Mouse (Mus musculus) subcutaneous adipose tissue, adult 2 months (tissue): ENCODE measurements around the gene Taok1. TPM values are rescaled to one million over a fixed set of nuclear protein-coding genes. Genes with fewer than 3 reads are reported as not detected.

Source experiments
- polyA plus RNA-seq: library from polyadenylated mRNA; depleted of rRNA; stranded (reverse); fragments of >200 nt; gene quantifications from 2 replicates; pipeline ENCODE4 v1.2.3, GENCODE M21; 2012; ENCODE audit warnings: low replicate concordance; rRNA removed

Taok1 gene
- polyA plus RNA-seq, result 9.0 and 9.4 TPM in 2 replicates

GRCm38 (mm10) chr11:77607538-77608455 lies at the start of gene Taok1:
Gene Taok1 (minus strand): TSS chr11:77607815.

DNA sequence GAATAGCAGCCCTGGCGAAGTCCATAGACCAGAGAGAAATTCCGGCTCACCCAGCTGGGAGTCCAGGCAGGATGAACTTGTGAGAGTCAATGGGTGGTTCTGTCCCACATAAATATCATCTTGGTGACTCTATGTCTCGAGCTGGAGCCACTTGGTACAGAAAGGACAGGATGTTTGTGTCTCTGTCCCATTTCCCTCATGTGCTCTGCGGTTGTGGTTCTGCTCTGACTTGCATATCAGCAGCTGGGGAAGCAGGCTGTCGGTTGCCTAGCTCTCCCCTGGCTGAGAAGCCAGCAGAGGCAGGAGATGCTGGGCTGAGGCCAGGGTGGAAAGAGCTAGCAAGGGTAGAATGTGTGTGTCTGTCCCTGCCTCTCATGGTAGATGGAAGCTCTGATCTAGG lies 88.6 kb downstream of the Taok1 start, which contains the start of gene Gm10392:
Gene Gm10392, minus strand, starts transcription at position 156 of the 400 bp plus-strand sequence.

GRCm38 (mm10) chr11:77515637-77516552 lies 91.7 kb downstream of the Taok1 start, which contains the start of gene Trp53i13:
Gene Trp53i13 (minus strand): TSS chr11:77515980.

DNA sequence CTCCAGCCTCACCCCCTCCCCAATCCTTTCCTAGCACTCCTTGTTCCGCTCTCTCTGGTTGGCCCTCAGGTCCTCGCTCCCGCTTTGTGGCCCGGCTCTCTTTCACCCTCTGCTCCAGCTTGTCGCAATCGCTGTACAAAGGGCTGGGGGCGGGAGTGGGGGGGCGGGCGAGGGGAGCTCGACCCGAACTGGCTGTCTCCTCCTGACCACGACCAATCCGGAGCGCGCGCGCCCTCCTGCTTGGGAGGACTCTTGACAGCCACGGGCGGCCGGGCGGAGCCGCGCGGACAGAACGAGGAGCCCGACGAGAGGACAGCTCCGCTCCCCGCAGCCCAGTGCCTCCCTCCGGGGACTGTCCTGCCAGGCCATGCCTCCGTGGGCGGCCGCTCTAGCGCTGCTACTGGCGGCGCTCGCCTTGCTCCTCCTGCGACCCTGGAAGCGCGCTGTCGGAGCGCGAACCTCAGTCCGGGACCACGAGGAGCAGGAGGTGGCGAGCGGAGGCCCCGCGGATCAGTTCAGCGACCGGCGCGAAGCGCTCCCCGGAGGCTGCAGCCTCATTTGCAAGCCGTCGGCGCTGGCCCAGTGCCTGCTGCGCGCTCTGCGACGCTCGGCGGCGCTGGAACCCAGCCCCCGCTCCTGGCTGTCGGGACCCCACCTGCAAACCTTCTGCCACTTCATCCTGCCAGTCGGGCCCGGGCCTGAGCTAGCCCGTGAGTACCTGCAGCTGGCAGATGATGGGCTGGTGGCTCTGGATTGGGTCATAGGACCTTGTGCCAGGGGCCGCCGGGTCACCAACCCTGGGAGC lies 92.6 kb downstream of the Taok1 start, which contains the start of gene Abhd15:
Gene Abhd15, plus strand, starts transcription at position 290 of the 805 bp plus-strand sequence.

GRCm38 (mm10) chr11:77493512-77494343 lies 113.9 kb downstream of the Taok1 start, which contains the start of gene Git1:
Gene Git1 (plus strand): TSS chr11:77493562.

DNA sequence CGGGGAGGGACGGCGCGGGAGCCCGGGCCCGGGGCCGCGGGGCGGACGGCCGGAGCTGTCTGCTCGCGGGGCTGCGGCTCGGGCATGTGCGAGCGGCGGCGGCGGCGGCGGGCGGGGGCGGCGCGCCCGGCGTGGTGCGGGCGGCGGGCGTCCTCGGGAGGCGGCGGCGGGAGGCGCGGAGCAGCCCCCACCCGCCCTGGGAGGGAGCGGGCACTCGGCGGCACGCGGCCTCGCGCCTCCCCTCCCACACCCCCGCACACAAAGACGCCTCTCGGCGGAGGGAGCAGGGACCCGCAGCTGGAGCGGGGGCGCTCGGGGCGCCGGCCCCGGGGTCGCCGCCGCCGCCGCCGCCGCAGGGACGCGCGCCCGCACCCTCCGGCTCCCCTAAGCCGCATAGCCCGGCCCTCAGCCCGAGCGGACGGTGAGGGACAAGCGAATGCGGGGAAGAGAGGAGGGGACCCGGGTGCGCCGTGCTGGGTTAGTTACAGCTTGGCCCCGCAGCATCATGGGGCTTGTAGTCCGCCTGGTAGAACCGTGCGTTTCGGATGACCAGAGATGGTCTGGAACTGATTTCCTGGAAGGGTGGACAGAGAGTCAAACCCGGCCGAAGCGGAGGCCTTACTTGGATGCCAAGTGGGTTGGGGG lies 117.9 kb downstream of the Taok1 start, which contains the start of gene Ankrd13b:
Gene Ankrd13b, minus strand, starts transcription at position 88 of the 645 bp plus-strand sequence.

Other genes starting within 250 kb of the Taok1 start
- 20.7 and 52.6 TPM in 2 replicates for gene Coro6, start 145.4 kb downstream of the Taok1 start, polyA plus RNA-seq
- 15.7 and 68.2 TPM in 2 replicates for gene Ankrd13b, start 118.1 kb downstream of the Taok1 start, polyA plus RNA-seq
- 64.0 and 82.5 TPM in 2 replicates for gene Git1, start 114.3 kb downstream of the Taok1 start, polyA plus RNA-seq
- 25.4 and 62.6 TPM in 2 replicates for gene Abhd15, start 92.7 kb downstream of the Taok1 start, polyA plus RNA-seq
- 29.7 and 35.1 TPM in 2 replicates for gene Trp53i13, start 91.8 kb downstream of the Taok1 start, polyA plus RNA-seq
- not detected in 2 replicates for gene Gm10392, start 88.6 kb downstream of the Taok1 start, polyA plus RNA-seq
- gene Nufip2, start 78.3 kb upstream of the Taok1 start, polyA plus RNA-seq, result 11.6 and 14.3 TPM in 2 replicates
- gene Cryba1, start 117.5 kb upstream of the Taok1 start, polyA plus RNA-seq, result not detected in 2 replicates
- 24.1 and 24.5 TPM in 2 replicates for gene Myo18a, start 155.4 kb upstream of the Taok1 start, polyA plus RNA-seq
- gene Gm10277, start 179.9 kb upstream of the Taok1 start, polyA plus RNA-seq, result not detected in 2 replicates